ENCODE assay signal across 9 mouse cellular contexts in the genomic region with DNA sequence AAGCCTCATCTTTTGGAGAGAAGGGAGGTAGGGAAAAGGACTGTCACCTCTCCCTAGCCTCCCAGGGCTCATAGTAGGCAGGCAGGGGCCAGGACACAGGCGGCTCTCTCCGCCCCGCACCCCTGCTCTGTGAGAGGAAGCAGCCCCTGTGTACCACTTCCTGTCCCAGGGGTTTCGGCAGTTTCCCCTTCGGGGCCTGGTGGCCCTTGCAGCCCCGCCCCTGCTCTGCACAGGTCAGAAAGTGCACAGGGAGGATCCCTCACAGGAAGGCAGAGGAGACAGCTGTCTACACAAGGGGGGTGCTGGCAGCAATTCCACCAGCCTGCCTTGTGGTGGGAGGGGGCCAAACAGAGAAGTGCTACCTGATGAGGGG. TPM values are rescaled to one million over a fixed set of nuclear protein-coding genes. Genes with fewer than 3 reads are reported as not detected.
DNase-seq lines count a peak whose midpoint lies in the region; ATAC-seq lines count a peak whose summit lies in the region.
"Had no signal": no experiment of that assay in that cellular context is flagged by ENCODE, and none has a peak within 500 bp of the region (broad histone marks: within the 10 kb centered on the region; RNA-seq: fewer than 3 reads in every experiment).

No protein-coding gene starts in this region.

- intact Hi-C loops in left cerebral cortex, postnatal 36 days (cut with DNase I): no loop called here

- H3K27ac ChIP-seq in heart, embryonic 12.5 days (ENCODE audit: poor library complexity, severe bottlenecking): no peak overlapping the region
- H3K27ac ChIP-seq in forebrain, embryonic 10.5 days: no peak overlapping the region

- 0 out of 2 replicates have a peak overlapping the region, but pooled peaks have one; percentile 4 for H3K4me2 ChIP-seq in heart, embryonic 12.5 days

- no peak overlapping the region for H3K4me3 ChIP-seq in heart, embryonic 12.5 days
- no peak overlapping the region for H3K4me3 ChIP-seq in forebrain, embryonic 10.5 days
- H3K4me3 ChIP-seq: erythroblast, embryonic 14.5 days had no signal

- 33% methylated on average over 6 of the region's 6 CpGs for WGBS in heart, embryonic 12.5 days
- WGBS in forebrain, embryonic 10.5 days: 29% methylated on average over 6 of the region's 6 CpGs

- peak; percentile 58; the same call in 1 of the 2 replicates for ATAC-seq in heart, embryonic 12.5 days (ENCODE audit: insufficient number of reproducible peaks, low FRiP score)
- peak; percentile 82 for ATAC-seq in inflammation-experienced regulatory T-cells, adult 6 months

- peaks cover 36% of the 10 kb centered on the region for H3K4me1 ChIP-seq in heart, embryonic 12.5 days (replicated peaks)
- peaks cover 12% of the 10 kb centered on the region for H3K4me1 ChIP-seq in forebrain, embryonic 10.5 days

- H3K27me3 ChIP-seq in heart, embryonic 12.5 days (replicated peaks): no peaks in the 10 kb centered on the region
- no peaks in the 10 kb centered on the region for H3K27me3 ChIP-seq in forebrain, embryonic 10.5 days (ENCODE audit: poor library complexity, severe bottlenecking)

- H3K9ac ChIP-seq in heart, embryonic 12.5 days: no peak overlapping the region

- no peaks in the 10 kb centered on the region for H3K36me3 ChIP-seq in heart, embryonic 12.5 days
- no peaks in the 10 kb centered on the region for H3K36me3 ChIP-seq in forebrain, embryonic 10.5 days (replicated peaks)

- DNase-seq in heart, adult 9 months (ENCODE audit: low spot score in 2 of 2): no peak
- DNase-seq in lung, postnatal 10 days: peak; percentile 59
- DNase-seq in thymus, postnatal 10 days (ENCODE audit: low spot score in 2 of 2): peak; percentile 84 to 90
- DNase-seq in forebrain, embryonic 10.5 days (ENCODE audit: extremely low spot score, low spot score): no peak
- no peak for DNase-seq in embryo, embryonic 10 days (ENCODE audit: low spot score)
- no peak for DNase-seq in left cerebral cortex, postnatal 36 days (ENCODE audit: low spot score in 2 of 2)

- no peaks in the 10 kb centered on the region for H3K9me3 ChIP-seq in heart, embryonic 12.5 days (replicated peaks)
- no peaks in the 10 kb centered on the region for H3K9me3 ChIP-seq in forebrain, embryonic 10.5 days

RNA-seq across cellular contexts. Expression of gene Elf4, which starts 29.4 kb away (rescaled TPM):
- polyA plus RNA-seq in heart, embryonic 12.5 days (2016; fragmentation: Nextera tagmentation; extraction: Ambion mirVana): 17.0 and 18.7 TPM in 2 replicates
- polyA plus RNA-seq in inflammation-experienced regulatory T-cells, adult 6 months (2017; shearing (Covaris generic)): 10 to 100 TPM; 26.8 to 32.6 (median 28.2) TPM
- 2.0 and 2.9 TPM in 2 replicates for polyA plus RNA-seq in forebrain, embryonic 10.5 days (2016; fragmentation: Nextera tagmentation; extraction: Ambion mirVana)
- 1 to 10 TPM in 1 of 2 experiments, under 1 TPM in 1; 0.99 to 1.1 TPM for total RNA-seq in left cerebral cortex, postnatal 36 days (2021)

Comparison
In these comparisons a context has a peak if more than half of its experiments do, and no peak if none do; other contexts are left out.
1. DNase-seq: peak in lung, postnatal 10 days (single experiment) and thymus, postnatal 10 days (2 of 2); none in heart, adult 9 months (0 of 2), forebrain, embryonic 10.5 days (single experiment), embryo, embryonic 10 days (single experiment) and left cerebral cortex, postnatal 36 days (0 of 2).